In genomic region chrX:77795858-77796174, GRCm38 (mm10) we compare ENCODE assay signal across 8 mouse cellular contexts. TPM values are rescaled to one million over a fixed set of nuclear protein-coding genes. Genes with fewer than 3 reads are reported as not detected.
DNase-seq lines count a peak whose midpoint lies in the region; ATAC-seq lines count a peak whose summit lies in the region.

No protein-coding gene starts in this region.

- DNase-seq in CD4-positive helper T cell, adult 2 months (ENCODE audit: low read depth, low spot score): peak; percentile 93
- DNase-seq in brain, adult 2 months (ENCODE audit: low read depth, low spot score): peak; percentile 95
- DNase-seq in kidney, postnatal 10 days: peak; percentile 94
- DNase-seq in naive thymus-derived CD4-positive, alpha-beta T cell, adult 2 months (ENCODE audit: low read depth): peak; percentile 93
- peak; percentile 91 for DNase-seq in splenic B cell, adult 2 months (ENCODE audit: low read depth, low spot score)

- H3K27me3 ChIP-seq in heart, embryonic 13.5 days (replicated peaks): no peaks in the 10 kb centered on the region
- H3K27me3 ChIP-seq in liver, embryonic 12.5 days (replicated peaks): no peaks in the 10 kb centered on the region
- no peaks in the 10 kb centered on the region for H3K27me3 ChIP-seq in splenic B cell, adult 2 months (ENCODE audit: control insufficient read depth, insufficient read depth, low read length, poor library complexity, severe bottlenecking)

- peak overlapping the region; percentile 67 for H3K4me3 ChIP-seq in heart, embryonic 13.5 days
- H3K4me3 ChIP-seq in liver, embryonic 12.5 days: peak overlapping the region; percentile 64

- H3K4me1 ChIP-seq in heart, embryonic 13.5 days: peaks cover 7% of the 10 kb centered on the region
- H3K4me1 ChIP-seq in liver, embryonic 12.5 days: peaks cover 3% of the 10 kb centered on the region; the same call in 1 of the 2 replicates

- H3K27ac ChIP-seq in heart, embryonic 13.5 days (replicated peaks): peak overlapping the region; percentile 20; the same call in 1 of the 2 replicates
- H3K27ac ChIP-seq in liver, embryonic 12.5 days: 0 out of 2 replicates have a peak overlapping the region, but pooled peaks have one; percentile 45

- H3K4me2 ChIP-seq in heart, embryonic 13.5 days: peak overlapping the region; percentile 72
- peak overlapping the region; percentile 73 for H3K4me2 ChIP-seq in liver, embryonic 12.5 days

- H3K36me3 ChIP-seq in heart, embryonic 13.5 days: no peaks in the 10 kb centered on the region
- no peaks in the 10 kb centered on the region for H3K36me3 ChIP-seq in liver, embryonic 12.5 days
- no peaks in the 10 kb centered on the region for H3K36me3 ChIP-seq in splenic B cell, adult 2 months (ENCODE audit: control insufficient read depth, insufficient read depth, low read length, poor library complexity, severe bottlenecking)

- WGBS in heart, embryonic 13.5 days: 4% methylated on average over 28 of the region's 30 CpGs
- WGBS in liver, embryonic 12.5 days (ENCODE audit: insufficient replicate concordance): 7% methylated on average over 23 of the region's 30 CpGs

- H3K9me3 ChIP-seq in heart, embryonic 13.5 days: no peaks in the 10 kb centered on the region
- H3K9me3 ChIP-seq in liver, embryonic 12.5 days (replicated peaks): no peaks in the 10 kb centered on the region

- peak; percentile 49; the same call in 1 of the 2 replicates for ATAC-seq in erythroid progenitor cell, adult 5-6 weeks (replicated peaks; ENCODE audit: low FRiP score, poor library complexity, severe bottlenecking)
- ATAC-seq in heart, embryonic 13.5 days (ENCODE audit: extremely low read depth, insufficient number of reproducible peaks, low FRiP score, low TSS enrichment): peak; percentile 91
- peak; percentile 94 for ATAC-seq in liver, embryonic 12.5 days

- peak overlapping the region; percentile 80 for H3K9ac ChIP-seq in heart, embryonic 13.5 days
- H3K9ac ChIP-seq in liver, embryonic 12.5 days: peak overlapping the region; percentile 54; the same call in 1 of the 2 replicates

RNA-seq across cellular contexts. Expression of gene Prkx, which starts 0.3 kb away (rescaled TPM):
- total RNA-seq in erythroid progenitor cell, adult 5-6 weeks (2015; ENCODE audit: low replicate concordance): 3.6 and 4.6 TPM in 2 replicates
- 1.2 and 3.0 TPM in 2 replicates for total RNA-seq in erythroid progenitor cell, adult 5-6 weeks (2017; ENCODE audit: low replicate concordance)
- polyA plus RNA-seq in heart, embryonic 13.5 days (2015; fragmentation: Nextera tagmentation; extraction: Ambion mirVana): 10.3 and 10.9 TPM in 2 replicates
- polyA plus RNA-seq in liver, embryonic 12.5 days (2016; fragmentation: Nextera tagmentation; extraction: Ambion mirVana): 3.7 and 4.0 TPM in 2 replicates

RNA-seq across cellular contexts. Expression of gene Pbsn, which starts 57.6 kb away (rescaled TPM):
- total RNA-seq in erythroid progenitor cell, adult 5-6 weeks (2015; ENCODE audit: low replicate concordance): not detected in 2 replicates
- not detected in 2 replicates for total RNA-seq in erythroid progenitor cell, adult 5-6 weeks (2017; ENCODE audit: low replicate concordance)
- not detected in 2 replicates for polyA plus RNA-seq in heart, embryonic 13.5 days (2015; fragmentation: Nextera tagmentation; extraction: Ambion mirVana)
- not detected in 2 replicates for polyA plus RNA-seq in liver, embryonic 12.5 days (2016; fragmentation: Nextera tagmentation; extraction: Ambion mirVana)

Comparison
In these comparisons a context has a peak if more than half of its experiments do, and no peak if none do; other contexts are left out.
1. Peak in every context shown above with its lines: DNase-seq, ATAC-seq, H3K4me3 ChIP-seq and H3K27ac ChIP-seq.